Mouse (Mus musculus): ENCODE results near the gene Pced1b.

DNA sequence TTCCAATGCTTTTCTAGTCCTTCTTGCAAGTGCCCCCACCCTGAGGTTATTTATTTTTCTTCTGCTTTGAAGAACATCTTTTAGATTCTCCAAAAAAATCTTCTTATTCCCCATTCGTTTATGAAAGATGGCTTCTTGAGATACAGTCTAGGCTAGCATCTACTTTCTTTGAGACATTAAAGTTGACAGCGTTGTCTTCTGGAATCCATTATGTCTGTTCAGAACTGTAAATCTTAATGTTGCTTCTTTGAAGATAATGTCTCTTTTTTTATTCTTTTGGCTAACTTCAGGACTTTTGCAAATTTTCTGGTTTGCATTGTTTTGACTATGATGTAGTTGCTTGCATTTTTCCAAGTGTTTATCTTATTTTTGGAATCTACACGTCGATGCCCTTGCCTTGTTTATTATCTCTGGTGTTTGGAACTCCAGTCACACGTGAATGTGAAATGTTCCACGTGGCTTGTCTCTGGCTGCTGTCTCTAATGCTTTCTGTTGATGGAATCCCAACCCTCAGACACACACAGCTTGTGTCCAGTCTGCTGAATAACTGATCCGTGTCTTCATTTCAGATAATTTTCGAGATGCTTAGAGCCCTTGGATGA lies 20.3 kb downstream of the Pced1b start:
- no peak for TF ChIP-seq CTCF (IDR thresholded peaks at IDR 0.05; ENCODE audit: insufficient read depth, low read length)
- TF ChIP-seq POLR2A (IDR thresholded peaks at IDR 0.05; ENCODE audit: borderline replicate concordance, extremely low read depth, low read depth, low read length), result no peak
